Mouse (Mus musculus): ENCODE measurements around the gene Grk4.
"Not testable (repeated sequence)": the region's sequence is repeated elsewhere in the genome, so short reads cannot be mapped to it uniquely, and the experiment has no call there.

The Grk4 gene

GRCm38 (mm10) chr5:34708436-34708835 lies 48.3 kb downstream of the Grk4 start:
- in situ Hi-C loops (cut with MseI, MboI) = no loop called here

GRCm38 (mm10) chr5:34714371-34714770 lies 54.2 kb downstream of the Grk4 start:
- in situ Hi-C loops (cut with MseI, MboI) = not testable (repeated sequence)

- in situ Hi-C loops (cut with MseI, MboI) = no loop called here
Measured at GRCm38 (mm10) chr5:34714816-34715215, 54.6 kb downstream of the Grk4 start.

GRCm38 (mm10) chr5:34729141-34729540 lies 69.0 kb downstream of the Grk4 start:
- in situ Hi-C loops (cut with MseI, MboI) = no loop called here

GRCm38 (mm10) chr5:34730255-34730654 lies 70.1 kb downstream of the Grk4 start:
- in situ Hi-C loops (cut with MseI, MboI) = no loop called here

- in situ Hi-C loops (cut with MseI, MboI) = no loop called here
Measured at GRCm38 (mm10) chr5:34751477-34751876, 91.3 kb downstream of the Grk4 start.

GRCm38 (mm10) chr5:34758762-34759161 lies 98.6 kb downstream of the Grk4 start:
- in situ Hi-C loops (cut with MseI, MboI) = no loop called here

- in situ Hi-C loops (cut with MseI, MboI) = no loop called here
Measured at GRCm38 (mm10) chr5:34760850-34761508, 100.8 kb downstream of the Grk4 start.

GRCm38 (mm10) chr5:34761509-34761908 lies 101.3 kb downstream of the Grk4 start, which contains the start of gene Htt:
Gene Htt (plus strand): TSS chr5:34761740.
- in situ Hi-C loops (cut with MseI, MboI) = no loop called here

- in situ Hi-C loops (cut with MseI, MboI) = no loop called here
Measured at GRCm38 (mm10) chr5:34761934-34762611, 101.9 kb downstream of the Grk4 start.

- in situ Hi-C loops (cut with MseI, MboI) = no loop called here
Measured at GRCm38 (mm10) chr5:34771818-34772217, 111.6 kb downstream of the Grk4 start.

- in situ Hi-C loops (cut with MseI, MboI) = no loop called here
Measured at GRCm38 (mm10) chr5:34772696-34773245, 112.6 kb downstream of the Grk4 start.

- in situ Hi-C loops (cut with MseI, MboI) = no loop called here
Measured at GRCm38 (mm10) chr5:34773392-34773791, 113.2 kb downstream of the Grk4 start.

GRCm38 (mm10) chr5:34785027-34785426 lies 124.8 kb downstream of the Grk4 start:
- in situ Hi-C loops (cut with MseI, MboI) = no loop called here

- in situ Hi-C loops (cut with MseI, MboI) = no loop called here
Measured at GRCm38 (mm10) chr5:34791141-34791540, 131.0 kb downstream of the Grk4 start.

- in situ Hi-C loops (cut with MseI, MboI) = no loop called here
Measured at GRCm38 (mm10) chr5:34800292-34800953, 140.2 kb downstream of the Grk4 start.

Measured in mouse trophoblast stem cell (cell line).